Mouse (Mus musculus) ES-Bruce4 (cell line): Measurements from ENCODE around the gene Dpp4.

ENCODE experiments used
- CTCF ChIP-seq: IDR thresholded peaks from one replicate; pipeline ENCODE4 v1.8.1; 2011; ENCODE audit warnings: low read depth, low read length
- EP300 ChIP-seq: IDR thresholded peaks from 2 replicates; pipeline ENCODE4 v1.6.1; 2011; ENCODE audit warnings: low read depth, low read length; ENCODE audit not compliant: insufficient read depth
- POLR2A ChIP-seq: IDR thresholded peaks from one replicate; pipeline ENCODE4 v1.8.1; 2011; ENCODE audit warnings: low read length; ENCODE audit not compliant: insufficient read depth

DNA sequence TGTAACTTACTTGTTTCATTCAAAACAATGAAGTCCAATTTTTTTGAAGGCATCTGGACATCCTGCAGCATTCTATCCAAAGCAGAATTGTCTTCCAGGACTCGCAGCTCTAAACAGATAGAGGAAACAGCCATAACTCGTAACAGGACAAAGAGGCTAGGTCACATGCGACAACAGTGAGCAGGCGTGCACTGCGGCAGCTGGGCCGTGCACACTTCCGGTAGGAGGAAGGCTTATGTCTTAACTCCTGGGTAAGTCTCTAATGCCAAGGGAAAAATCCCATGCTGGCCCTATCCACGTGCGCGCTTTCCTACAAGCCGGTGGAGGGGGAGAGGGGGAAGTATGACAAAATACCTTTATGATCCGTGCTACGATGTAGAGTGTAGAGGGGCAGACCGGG is 55.4 kb downstream of the Dpp4 start:
- no peak for TF ChIP-seq EP300
- no peak for TF ChIP-seq POLR2A
- TF ChIP-seq CTCF: no peak
